Mouse (Mus musculus): Measurements from ENCODE around the gene Rdh11.

DNA sequence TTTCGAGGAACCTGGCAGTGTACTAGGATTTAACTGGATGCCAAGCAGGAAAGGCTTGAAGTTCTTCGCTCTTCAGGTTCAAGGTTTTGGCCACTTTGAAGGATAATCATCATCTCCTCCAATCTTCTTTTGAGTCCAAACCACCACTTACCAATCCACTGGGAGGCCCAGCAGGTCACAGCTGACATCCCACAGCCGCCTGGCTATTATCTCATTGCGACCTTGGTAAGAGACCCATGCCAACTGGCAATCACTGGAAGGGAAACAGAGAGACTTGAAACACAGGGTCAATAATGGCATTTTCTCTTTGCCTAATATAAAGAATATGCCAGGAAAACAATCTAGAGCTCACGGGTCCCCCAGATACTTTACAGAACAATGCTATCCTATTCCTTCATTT is 16.1 kb downstream of the Rdh11 start:
- TF ChIP-seq POLR2A (IDR thresholded peaks at IDR 0.05; ENCODE audit: insufficient read depth, low read depth, low read length) (no peak), CTCF (IDR thresholded peaks at IDR 0.05) (no peak)

Measured in heart, adult 2 months (tissue).